Mouse (Mus musculus) gastrocnemius, adult 2 months (tissue): ENCODE results near the gene Dusp5. TPM values are rescaled to one million over a fixed set of nuclear protein-coding genes. Genes with fewer than 3 reads are reported as not detected.

Experiments
- DNase-seq: peaks from one replicate; pipeline ENCODE4 v3.0.0; 2022
- H3K27ac ChIP-seq: fragments of 200-600 bp; 2 replicates; pipeline ENCODE4 v1.8.1; 2022; ENCODE audit warnings: mild to moderate bottlenecking
- H3K4me3 ChIP-seq: fragments of 200-600 bp; 2 replicates; pipeline ENCODE4 v1.8.1; 2022; ENCODE audit warnings: mild to moderate bottlenecking, moderate library complexity
- CTCF ChIP-seq: fragments of 200-600 bp; IDR thresholded peaks from 2 replicates; pipeline ENCODE4 v1.8.1; 2022; ENCODE audit warnings: antibody characterized with exemption, mild to moderate bottlenecking, moderate library complexity
- intact Hi-C: fragments of 180-260 bp; cut with DNase I; formaldehyde crosslinking; loops from one replicate; pipeline ENCODE4 v1.15.1; 2025
- total RNA-seq, 2 experiments: library from RNA; stranded (reverse); gene quantifications; 2 replicates each; pipeline ENCODE4 v1.2.3; 2021

The Dusp5 gene
- total RNA-seq, 2 experiments from 2014 or later, result 0.86 to 1.2 TPM

DNA sequence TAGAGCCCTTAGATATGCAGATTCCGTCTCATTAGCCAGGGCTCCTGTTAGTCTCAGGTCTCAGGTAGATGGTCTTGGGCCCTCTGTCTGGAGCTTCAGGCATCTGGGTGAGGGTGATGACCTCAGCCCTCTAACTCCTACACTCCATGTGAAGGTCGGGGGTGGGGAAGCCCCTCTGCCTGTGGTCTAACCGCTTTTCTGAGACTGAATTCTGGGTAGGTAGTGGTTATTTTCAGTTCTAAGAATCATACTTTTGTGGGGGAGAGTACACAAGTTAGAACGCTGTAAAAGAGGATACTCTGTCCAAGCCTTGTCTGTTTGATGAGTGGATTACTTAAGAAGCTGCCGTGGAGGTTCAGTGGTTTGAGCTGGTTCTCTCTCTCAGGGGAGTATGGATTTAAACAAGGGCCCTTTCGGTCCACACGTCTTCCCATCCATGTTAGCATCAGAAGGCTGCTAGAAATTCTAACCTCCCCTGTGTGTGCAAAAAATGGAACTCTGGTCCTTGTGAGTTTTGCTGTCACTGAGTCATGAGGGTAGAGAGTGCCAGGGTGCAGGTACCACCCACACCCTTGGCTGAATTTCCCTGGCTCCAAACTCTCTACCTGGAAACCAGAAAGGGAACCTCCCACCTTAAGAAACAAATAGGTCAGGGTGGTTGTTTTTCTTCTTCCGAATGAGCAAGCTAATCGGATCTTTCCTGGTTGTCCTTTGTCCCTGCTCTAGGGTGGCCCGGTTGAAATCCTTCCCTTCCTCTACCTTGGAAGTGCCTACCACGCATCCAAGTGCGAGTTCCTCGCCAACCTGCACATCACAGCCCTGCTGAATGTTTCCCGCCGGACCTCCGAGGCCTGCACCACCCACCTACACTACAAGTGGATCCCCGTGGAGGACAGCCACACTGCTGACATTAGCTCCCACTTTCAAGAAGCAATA, 8.1 kb downstream of the Dusp5 start:
- no peak overlapping the region for H3K4me3 ChIP-seq
- DNase-seq, result no peak
- TF ChIP-seq CTCF, result no peak
- intact Hi-C loops, result no loop called here
- H3K27ac ChIP-seq, result no peak overlapping the region

DNA sequence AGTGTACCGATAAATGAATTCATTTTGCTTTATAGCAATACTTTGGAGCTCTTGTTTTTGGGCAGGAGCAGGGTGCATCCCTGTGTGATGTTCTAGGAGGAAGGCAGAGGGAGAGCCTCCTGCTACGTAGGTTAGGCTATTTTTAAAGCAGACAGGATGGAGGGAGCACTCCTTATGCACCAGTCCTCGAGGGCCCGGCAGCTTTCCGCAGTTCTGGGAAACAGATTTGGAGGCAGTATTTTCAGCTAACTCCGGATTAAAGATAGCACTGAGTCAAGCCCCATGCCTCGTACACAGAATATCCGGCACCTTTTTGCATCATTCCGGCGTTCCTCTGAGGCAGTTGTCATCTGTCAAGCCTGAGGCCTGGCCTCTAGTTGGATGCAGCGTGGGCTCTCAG, 9.1 kb downstream of the Dusp5 start:
- Histone ChIP-seq H3K27ac (no peak overlapping the region), H3K4me3 (no peak overlapping the region)
- no peak for DNase-seq
- intact Hi-C loops, result no loop called here
- no peak for TF ChIP-seq CTCF

DNA sequence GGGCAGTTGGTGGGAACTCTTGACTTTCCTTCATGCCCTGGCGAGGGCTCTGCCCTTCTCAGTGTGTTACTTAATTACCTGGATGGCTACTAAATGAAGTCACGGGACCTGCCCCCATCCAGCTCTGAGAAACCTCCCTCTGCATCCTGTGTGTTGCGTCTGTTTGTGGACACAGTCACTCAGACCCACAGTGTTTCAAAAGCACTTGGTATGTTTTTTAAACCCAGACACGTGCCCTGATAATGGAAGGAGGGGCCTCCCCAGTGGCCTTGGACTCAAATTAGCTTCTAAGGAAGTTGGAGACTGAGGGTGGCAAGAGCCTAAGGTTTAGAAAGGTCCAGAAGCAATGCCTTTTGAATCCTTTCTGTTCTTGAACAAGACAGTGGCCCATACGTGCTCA, 9.9 kb downstream of the Dusp5 start:
- Histone ChIP-seq H3K4me3 (no peak overlapping the region), H3K27ac (no peak overlapping the region)
- TF ChIP-seq CTCF, result no peak
- no peak for DNase-seq
- intact Hi-C loops, result no loop called here

DNA sequence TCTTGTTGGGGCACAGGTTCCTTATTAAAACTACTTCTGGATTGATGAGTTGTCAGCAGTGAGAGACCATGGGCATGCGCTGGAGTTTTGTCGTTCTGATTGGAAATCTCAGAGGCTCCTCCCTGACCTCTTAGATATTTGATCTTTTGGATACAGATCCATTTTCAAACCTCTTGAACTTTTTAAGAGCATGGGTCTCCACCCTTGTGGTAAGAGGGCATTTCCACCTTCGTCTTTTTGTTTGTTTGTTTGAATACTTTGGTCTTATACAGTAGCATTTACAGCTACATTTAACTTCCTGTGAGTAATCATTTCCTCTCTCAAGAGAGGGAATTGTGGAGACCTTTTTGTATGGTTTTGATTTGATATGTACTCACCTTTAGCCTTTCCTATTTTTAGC, 10.4 kb downstream of the Dusp5 start:
- no peak overlapping the region for H3K27ac ChIP-seq
- no peak overlapping the region for H3K4me3 ChIP-seq
- intact Hi-C loops, result no loop called here
- DNase-seq, result no peak
- TF ChIP-seq CTCF, result no peak

DNA sequence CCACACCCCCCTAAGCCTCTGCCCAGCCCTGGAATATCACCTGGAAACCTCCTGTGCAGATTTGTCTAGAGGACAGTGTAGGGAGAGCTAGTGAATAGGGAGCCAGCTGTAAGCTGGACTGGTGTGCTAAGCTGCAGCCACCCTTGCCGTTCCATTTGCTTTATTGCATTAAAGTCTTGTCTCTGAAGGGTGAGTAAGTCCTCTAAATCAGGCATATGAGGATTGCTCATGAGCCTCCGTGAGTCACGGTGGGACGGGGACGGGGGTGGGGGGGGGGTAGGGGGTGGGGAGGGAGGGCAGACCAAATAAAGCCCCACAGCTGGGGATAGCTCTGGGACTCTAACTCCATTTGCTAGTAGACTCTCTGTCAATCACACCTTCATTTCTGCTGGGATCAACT, 14.7 kb downstream of the Dusp5 start:
- no peak for DNase-seq
- Histone ChIP-seq H3K27ac (no peak overlapping the region), H3K4me3 (no peak overlapping the region)
- intact Hi-C loops, result no loop called here
- no peak for TF ChIP-seq CTCF

DNA sequence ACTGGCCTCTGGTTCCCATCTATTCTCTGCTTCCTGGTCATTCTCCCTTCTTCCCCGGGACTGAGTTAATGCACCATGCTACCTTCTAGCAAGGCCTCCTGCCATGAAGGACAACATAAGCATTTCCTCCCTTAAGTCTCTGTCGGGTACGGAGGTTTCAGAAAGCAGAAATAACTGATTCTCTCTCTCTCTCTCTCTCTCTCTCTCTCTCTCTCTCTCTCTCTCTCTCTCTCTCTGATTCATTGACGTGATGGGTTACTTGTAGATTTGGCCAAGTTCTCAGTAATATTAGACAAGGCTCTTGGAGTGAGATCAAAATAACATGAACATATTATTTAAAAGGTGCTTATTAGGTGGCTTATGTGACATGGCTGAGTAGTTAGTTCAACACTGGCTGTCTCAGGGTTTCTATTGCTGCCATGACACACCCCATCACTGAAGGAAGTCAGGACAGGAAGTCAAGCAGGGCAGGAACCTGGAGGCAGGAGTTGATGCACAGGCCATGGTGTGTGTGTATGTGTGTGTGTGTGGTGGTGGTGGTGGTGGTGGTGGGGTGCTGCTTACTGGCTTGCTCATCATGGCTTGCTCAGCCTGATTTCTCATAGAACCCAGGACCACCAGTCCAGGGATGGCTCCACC, 16.1 kb downstream of the Dusp5 start:
- intact Hi-C loops, result no loop called here
- H3K4me3 ChIP-seq, result no peak overlapping the region
- no peak overlapping the region for H3K27ac ChIP-seq
- DNase-seq, result no peak
- no peak for TF ChIP-seq CTCF

DNA sequence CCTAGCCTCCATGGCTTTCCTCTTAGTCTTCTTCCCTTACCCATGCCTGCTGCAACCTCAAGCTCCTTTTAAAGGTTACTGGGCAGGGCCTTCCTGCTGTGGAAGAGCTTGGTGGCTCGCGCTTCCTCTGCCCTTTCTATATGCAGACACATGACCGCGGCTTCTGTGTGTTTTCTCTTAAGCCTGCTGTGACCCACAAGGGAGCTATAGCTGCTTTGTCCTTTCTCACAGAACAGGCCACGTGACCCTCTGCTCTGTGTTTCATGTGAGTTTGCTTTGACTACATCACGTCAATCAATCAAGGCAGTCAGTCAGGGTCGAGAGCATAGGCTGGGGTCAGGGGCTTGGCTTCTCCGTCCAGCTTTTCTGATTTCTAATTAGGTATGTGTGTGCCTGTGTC, 18.7 kb downstream of the Dusp5 start:
- H3K27ac ChIP-seq, result no peak overlapping the region
- DNase-seq, result no peak
- TF ChIP-seq CTCF, result no peak
- intact Hi-C loops, result no loop called here
- H3K4me3 ChIP-seq, result no peak overlapping the region

DNA sequence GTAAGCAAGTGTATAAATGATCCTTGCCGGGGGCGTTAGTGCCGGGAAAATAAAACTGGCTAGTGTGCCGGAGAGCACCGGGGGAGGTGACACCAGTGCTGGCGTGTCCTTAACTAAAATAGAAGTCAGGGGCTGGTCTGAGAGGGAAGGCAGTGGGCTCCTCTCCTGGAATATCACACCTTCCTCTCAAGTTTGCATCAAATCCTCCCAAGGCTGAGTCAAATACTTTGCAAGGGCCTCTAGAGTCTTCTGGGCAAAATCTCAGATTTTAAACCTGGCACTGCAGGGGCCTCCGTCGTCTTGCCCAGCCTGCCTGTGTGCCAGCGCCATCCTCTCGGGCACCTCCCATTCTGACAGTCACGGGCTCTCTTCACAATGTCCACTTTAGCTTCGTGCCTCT, 22.1 kb downstream of the Dusp5 start:
- no peak overlapping the region for H3K4me3 ChIP-seq
- TF ChIP-seq CTCF, result no peak

DNA sequence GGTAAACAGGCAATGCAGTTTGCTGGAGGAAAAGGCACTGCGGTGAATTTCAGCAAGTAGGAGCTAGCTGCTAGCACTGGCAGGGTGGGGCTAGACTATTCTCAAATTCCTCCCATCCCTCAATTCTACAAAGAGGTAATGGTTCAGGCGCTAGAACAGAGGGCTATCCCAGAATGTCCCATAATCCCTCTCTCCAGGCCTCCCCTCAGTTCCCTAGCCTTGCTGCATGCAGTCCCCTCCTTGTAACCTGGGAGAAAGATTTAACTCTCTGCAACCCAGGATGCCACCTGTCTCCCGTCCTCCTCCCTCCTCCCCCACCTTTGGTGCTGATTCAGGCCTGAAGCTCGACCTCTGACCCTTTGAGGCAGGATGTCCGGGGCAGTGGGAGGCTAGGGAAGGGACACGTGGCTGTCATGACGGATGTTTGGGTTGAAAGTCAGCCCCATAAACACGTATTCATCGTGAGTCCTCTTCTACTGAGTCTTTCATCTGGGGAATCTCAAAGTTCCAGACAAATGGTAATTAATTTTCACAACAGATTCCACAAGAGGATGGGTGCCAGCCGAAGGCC, 23.4 kb downstream of the Dusp5 start:
- H3K4me3 ChIP-seq, result no peak overlapping the region
- no peak for TF ChIP-seq CTCF
- no peak for DNase-seq
- H3K27ac ChIP-seq, result no peak overlapping the region
- intact Hi-C loops, result no loop called here

More for the DNA sequence above, 22.1 kb downstream of the Dusp5 start:
- H3K27ac ChIP-seq, result no peak overlapping the region
- DNase-seq, result no peak
- intact Hi-C loops, result no loop called here

DNA sequence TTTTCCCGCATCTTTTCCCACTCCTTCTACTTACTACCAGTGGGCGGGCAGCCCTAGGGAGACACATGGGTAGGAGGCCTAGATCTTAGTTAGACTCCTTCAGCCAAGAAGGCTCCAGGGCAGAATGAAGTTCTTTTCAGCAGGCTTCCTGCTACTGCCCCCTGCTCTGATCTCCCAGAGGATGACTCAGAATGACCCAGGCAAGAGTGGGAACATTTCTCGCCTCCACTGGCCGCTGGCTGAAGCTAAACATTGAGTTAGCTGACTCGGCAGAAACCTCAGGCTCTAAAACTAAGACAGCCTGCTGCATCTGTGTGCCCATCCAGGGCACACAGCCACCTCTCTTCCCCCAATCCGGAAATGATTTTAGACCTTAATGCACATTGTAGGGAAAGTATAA, 23.9 kb downstream of the Dusp5 start:
- TF ChIP-seq CTCF, result no peak
- Histone ChIP-seq H3K4me3 (no peak overlapping the region), H3K27ac (no peak overlapping the region)
- intact Hi-C loops, result no loop called here
- no peak for DNase-seq

DNA sequence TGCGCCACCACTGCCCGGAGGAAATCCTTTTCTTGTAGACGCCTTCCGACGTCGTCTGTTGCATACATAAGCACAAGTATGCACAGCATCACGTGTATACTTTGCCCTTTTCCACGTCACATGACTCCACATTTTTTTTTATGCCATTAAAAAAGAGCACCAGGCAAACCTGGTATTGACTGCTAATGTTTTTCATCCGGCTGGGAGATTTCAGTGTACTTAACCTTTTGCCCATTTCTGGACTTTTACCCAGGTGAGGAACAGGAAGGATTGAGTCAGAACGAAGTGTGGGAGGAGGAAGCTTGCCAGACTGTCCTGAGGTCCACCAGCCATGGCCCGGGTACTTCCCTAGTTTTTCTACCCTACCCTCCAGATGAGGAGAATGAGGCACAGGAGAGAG, 25.5 kb downstream of the Dusp5 start:
- no peak for TF ChIP-seq CTCF
- intact Hi-C loops, result no loop called here
- H3K4me3 ChIP-seq, result no peak overlapping the region
- no peak for DNase-seq
- H3K27ac ChIP-seq, result no peak overlapping the region

DNA sequence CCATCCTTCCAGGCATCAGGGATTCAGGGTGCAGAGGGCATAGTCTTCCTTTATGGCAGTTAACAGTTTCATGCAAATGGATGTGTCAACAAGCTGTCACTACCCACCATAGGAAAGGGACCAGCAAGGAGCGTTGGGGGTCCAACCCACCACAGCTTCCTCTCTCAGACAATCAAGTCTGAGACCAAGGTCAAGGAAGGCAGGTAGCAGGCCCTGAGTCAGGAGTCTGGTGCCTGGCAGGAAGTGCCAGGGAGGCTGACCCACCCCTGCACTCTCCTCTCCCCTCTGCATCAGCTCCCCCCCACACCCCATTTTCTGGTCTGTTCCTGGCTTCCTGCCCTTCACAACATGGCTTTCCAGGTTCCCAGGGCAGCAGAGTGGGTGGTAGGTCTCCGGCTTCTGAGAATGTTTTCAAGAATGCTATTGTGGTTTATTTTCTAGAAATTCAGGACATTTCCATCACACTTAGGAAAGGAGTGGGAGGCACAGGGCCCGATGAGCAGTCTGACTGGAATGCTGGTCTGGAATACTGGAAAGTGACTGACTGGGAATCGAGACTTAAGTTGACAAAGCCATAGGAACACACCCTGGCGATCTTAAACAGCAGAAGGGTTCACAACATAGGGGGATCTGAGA, 26.2 kb downstream of the Dusp5 start:
- no peak overlapping the region for H3K4me3 ChIP-seq
- TF ChIP-seq CTCF, result no peak
- intact Hi-C loops, result no loop called here
- DNase-seq, result no peak
- H3K27ac ChIP-seq, result no peak overlapping the region

DNA sequence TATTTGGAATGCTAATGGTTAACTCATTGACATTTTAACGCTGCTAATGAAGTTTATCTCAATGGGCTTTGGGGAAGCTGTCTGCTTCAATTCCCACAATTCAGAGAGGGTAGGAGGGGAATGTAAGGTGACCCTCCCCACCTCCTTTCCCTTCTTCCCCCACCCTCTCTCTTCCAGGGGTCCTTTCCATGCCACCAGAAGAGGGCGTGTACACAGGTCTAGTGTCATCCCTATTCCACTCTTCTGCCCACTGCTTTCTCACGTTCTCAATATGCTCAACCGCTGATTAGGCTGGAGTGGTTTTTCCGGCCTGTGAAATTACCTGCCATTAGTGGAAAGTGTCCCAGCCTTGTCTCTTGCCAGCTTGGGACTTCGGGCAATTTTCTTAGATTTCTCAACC, 27.9 kb downstream of the Dusp5 start:
- intact Hi-C loops, result loop anchor here (1.0 kb wide), 1 partner anchor 17 kb away; no protein-coding TSS in a partner anchor
- Histone ChIP-seq H3K4me3 (peak overlapping the region; percentile 61), H3K27ac (peak overlapping the region; percentile 40; the same call in 1 of the 2 replicates)
- TF ChIP-seq CTCF, result peak; percentile 35; the same call in 1 of the 2 replicates
- no peak for DNase-seq
